Mouse (Mus musculus): ENCODE results near the gene Nadk.

The Nadk gene

GRCm38 (mm10) chr4:155573876-155574275 lies 11.7 kb downstream of the Nadk start:
- no peaks in the 10 kb centered on the region for H3K9me3 ChIP-seq (ENCODE audit: low read length)
- H3K4me3 ChIP-seq (replicated peaks; ENCODE audit: low read length): 0 out of 2 replicates have a peak overlapping the region, but pooled peaks have one; percentile 3
- TF ChIP-seq CTCF (conservative IDR thresholded peaks at IDR 0.05; ENCODE audit: low read length) (no peak), POU5F1 (IDR thresholded peaks at IDR 0.05; ENCODE audit: borderline replicate concordance, low read length) (no peak), NANOG (IDR thresholded peaks at IDR 0.05; ENCODE audit: borderline replicate concordance, low read length) (no peak)
- peaks cover 26% of the 10 kb centered on the region for H3K36me3 ChIP-seq (ENCODE audit: insufficient read depth, low read length)
- no peaks in the 10 kb centered on the region for H3K27me3 ChIP-seq (ENCODE audit: insufficient read depth, low read length)
- H3K4me1 ChIP-seq (replicated peaks; ENCODE audit: low read depth, low read length): peaks cover 74% of the 10 kb centered on the region

- Histone ChIP-seq H3K36me3 (ENCODE audit: insufficient read depth, low read length) (peaks cover 37% of the 10 kb centered on the region), H3K27me3 (ENCODE audit: insufficient read depth, low read length) (no peaks in the 10 kb centered on the region), H3K4me1 (replicated peaks; ENCODE audit: low read depth, low read length) (peaks cover 63% of the 10 kb centered on the region), H3K9me3 (ENCODE audit: low read length) (no peaks in the 10 kb centered on the region), H3K4me3 (replicated peaks; ENCODE audit: low read length) (no peak overlapping the region)
- TF ChIP-seq CTCF (conservative IDR thresholded peaks at IDR 0.05; ENCODE audit: low read length) (no peak), NANOG (IDR thresholded peaks at IDR 0.05; ENCODE audit: borderline replicate concordance, low read length) (no peak), POU5F1 (IDR thresholded peaks at IDR 0.05; ENCODE audit: borderline replicate concordance, low read length) (no peak)
Observed at GRCm38 (mm10) chr4:155574931-155575330, 12.8 kb downstream of the Nadk start.

- Histone ChIP-seq H3K4me1 (replicated peaks; ENCODE audit: low read depth, low read length) (peaks cover 58% of the 10 kb centered on the region), H3K4me3 (replicated peaks; ENCODE audit: low read length) (no peak overlapping the region), H3K36me3 (ENCODE audit: insufficient read depth, low read length) (peaks cover 42% of the 10 kb centered on the region), H3K9me3 (ENCODE audit: low read length) (no peaks in the 10 kb centered on the region), H3K27me3 (ENCODE audit: insufficient read depth, low read length) (no peaks in the 10 kb centered on the region)
- TF ChIP-seq NANOG (IDR thresholded peaks at IDR 0.05; ENCODE audit: borderline replicate concordance, low read length) (no peak), POU5F1 (IDR thresholded peaks at IDR 0.05; ENCODE audit: borderline replicate concordance, low read length) (no peak), CTCF (conservative IDR thresholded peaks at IDR 0.05; ENCODE audit: low read length) (no peak)
Observed at GRCm38 (mm10) chr4:155575521-155575920, 13.3 kb downstream of the Nadk start.

DNA sequence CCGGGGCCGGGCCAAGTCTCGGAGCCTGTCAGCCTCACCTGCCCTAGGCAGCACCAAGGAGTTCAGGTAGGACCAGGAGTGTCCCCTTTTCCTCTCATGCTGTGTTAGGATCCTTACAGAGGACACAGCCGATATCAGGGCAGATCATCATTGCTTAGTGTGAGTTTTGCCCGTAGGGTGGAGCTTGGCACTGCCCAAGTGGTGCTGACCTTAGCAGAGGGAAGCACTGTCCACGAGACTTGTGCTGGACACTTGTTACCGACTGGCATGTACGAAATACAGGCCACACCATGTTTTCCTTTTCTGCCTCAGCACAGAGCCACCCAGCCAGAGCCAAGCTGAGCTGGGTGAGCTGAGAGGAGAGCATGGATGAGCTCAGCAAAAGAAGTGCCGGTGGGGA lies 15.0 kb downstream of the Nadk start:
- Histone ChIP-seq H3K4me1 (replicated peaks; ENCODE audit: low read depth, low read length) (peaks cover 42% of the 10 kb centered on the region), H3K36me3 (ENCODE audit: insufficient read depth, low read length) (peaks cover 52% of the 10 kb centered on the region)
- no peak for TF ChIP-seq POU5F1 (IDR thresholded peaks at IDR 0.05; ENCODE audit: borderline replicate concordance, low read length)
- no peak for TF ChIP-seq CTCF (conservative IDR thresholded peaks at IDR 0.05; ENCODE audit: low read length)
- TF ChIP-seq NANOG (IDR thresholded peaks at IDR 0.05; ENCODE audit: borderline replicate concordance, low read length): no peak

DNA sequence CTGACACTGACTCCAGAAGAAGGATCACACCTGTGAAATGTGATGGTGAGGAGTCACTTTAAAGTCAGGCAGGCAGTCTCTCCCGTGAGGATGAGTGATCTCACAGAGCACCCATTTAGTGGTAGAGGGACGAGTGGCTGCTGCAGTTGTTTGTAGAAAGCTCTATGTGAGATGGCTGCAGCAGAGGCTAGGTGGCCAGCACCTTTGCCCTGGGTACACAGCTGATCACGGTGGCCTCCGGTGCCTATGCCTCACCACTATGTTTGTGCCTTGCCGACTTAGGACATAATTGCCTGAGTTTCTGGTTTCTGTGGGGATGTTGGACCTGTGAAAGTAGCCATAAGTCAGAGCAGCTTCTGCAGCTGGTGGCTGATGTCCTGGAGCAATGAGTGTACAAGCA lies 15.6 kb downstream of the Nadk start:
- TF ChIP-seq POU5F1 (IDR thresholded peaks at IDR 0.05; ENCODE audit: borderline replicate concordance, low read length) (no peak), CTCF (conservative IDR thresholded peaks at IDR 0.05; ENCODE audit: low read length) (no peak)
- Histone ChIP-seq H3K27me3 (ENCODE audit: insufficient read depth, low read length) (no peaks in the 10 kb centered on the region), H3K9me3 (ENCODE audit: low read length) (no peaks in the 10 kb centered on the region), H3K4me3 (replicated peaks; ENCODE audit: low read length) (no peak overlapping the region), H3K36me3 (ENCODE audit: insufficient read depth, low read length) (peaks cover 58% of the 10 kb centered on the region), H3K4me1 (replicated peaks; ENCODE audit: low read depth, low read length) (peaks cover 42% of the 10 kb centered on the region)

More for the DNA sequence above, 15.0 kb downstream of the Nadk start:
- H3K4me3 ChIP-seq (replicated peaks; ENCODE audit: low read length): no peak overlapping the region
- H3K9me3 ChIP-seq (ENCODE audit: low read length): no peaks in the 10 kb centered on the region
- no peaks in the 10 kb centered on the region for H3K27me3 ChIP-seq (ENCODE audit: insufficient read depth, low read length)

DNA sequence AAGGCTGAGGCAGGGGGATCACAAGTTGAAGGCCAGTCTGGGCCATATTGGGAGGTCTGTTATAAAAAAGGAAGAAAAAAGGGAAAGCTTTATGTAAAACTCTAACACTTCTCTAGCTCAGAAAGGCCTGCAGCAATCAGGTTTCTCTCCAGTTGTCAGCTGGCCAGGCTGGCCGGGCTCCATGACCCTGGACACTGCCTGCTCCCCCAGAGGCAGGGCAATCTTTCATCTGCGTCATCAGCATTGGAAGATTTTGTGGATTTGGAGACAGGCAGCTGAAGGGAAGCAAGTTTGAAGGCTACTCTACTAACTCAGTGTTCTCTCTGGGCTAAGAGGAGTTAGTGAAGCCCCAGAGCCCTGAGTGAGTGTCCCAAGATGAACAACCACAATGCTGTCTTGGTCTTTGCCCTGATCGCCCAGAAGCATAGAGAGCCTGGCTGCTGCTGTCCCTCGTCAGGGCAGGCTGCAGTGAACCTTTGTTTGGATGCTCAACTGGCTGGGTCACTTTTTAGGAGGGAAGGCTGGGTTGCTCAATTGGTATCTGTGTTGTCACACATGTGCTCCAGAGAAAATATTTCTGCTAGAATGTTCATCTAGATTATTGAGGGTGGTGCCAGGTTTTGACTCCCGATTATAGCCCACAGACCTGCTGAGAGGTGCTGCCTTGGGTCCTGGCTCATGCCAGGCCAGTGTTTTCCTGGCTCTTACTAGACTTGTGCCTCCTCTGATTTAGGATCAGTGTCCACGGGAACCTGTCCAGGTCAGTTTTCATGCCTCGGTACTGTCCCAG lies 16.4 kb downstream of the Nadk start:
- no peaks in the 10 kb centered on the region for H3K27me3 ChIP-seq (ENCODE audit: insufficient read depth, low read length)
- peaks cover 64% of the 10 kb centered on the region for H3K36me3 ChIP-seq (ENCODE audit: insufficient read depth, low read length)
- H3K4me3 ChIP-seq (replicated peaks; ENCODE audit: low read length): no peak overlapping the region
- H3K9me3 ChIP-seq (ENCODE audit: low read length): no peaks in the 10 kb centered on the region
- H3K4me1 ChIP-seq (replicated peaks; ENCODE audit: low read depth, low read length): peaks cover 37% of the 10 kb centered on the region
- TF ChIP-seq NANOG (IDR thresholded peaks at IDR 0.05; ENCODE audit: borderline replicate concordance, low read length) (no peak), POU5F1 (IDR thresholded peaks at IDR 0.05; ENCODE audit: borderline replicate concordance, low read length) (no peak), CTCF (conservative IDR thresholded peaks at IDR 0.05; ENCODE audit: low read length) (no peak)

DNA sequence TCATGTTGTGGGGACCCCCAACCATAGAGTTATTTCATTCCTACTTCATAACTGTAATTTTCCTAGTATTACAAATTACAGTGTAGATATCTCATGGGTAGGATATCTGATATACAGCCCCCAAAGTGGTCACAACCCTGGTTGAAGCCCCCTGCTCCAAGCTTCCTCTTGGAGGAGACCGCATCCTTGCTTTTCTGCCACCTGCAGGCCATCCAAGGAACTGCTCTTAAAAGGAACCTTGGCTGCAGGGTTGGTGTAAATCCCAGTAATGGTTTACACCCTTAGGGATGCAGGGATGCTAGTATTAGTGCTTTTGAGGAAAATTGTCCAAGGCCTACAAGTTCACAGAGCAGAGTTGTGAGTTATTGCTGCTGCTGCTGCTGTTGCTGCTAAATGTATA lies 18.2 kb downstream of the Nadk start:
- no peak overlapping the region for H3K4me3 ChIP-seq (replicated peaks; ENCODE audit: low read length)
- TF ChIP-seq CTCF (conservative IDR thresholded peaks at IDR 0.05; ENCODE audit: low read length) (peak; percentile 93), NANOG (IDR thresholded peaks at IDR 0.05; ENCODE audit: borderline replicate concordance, low read length) (no peak)

DNA sequence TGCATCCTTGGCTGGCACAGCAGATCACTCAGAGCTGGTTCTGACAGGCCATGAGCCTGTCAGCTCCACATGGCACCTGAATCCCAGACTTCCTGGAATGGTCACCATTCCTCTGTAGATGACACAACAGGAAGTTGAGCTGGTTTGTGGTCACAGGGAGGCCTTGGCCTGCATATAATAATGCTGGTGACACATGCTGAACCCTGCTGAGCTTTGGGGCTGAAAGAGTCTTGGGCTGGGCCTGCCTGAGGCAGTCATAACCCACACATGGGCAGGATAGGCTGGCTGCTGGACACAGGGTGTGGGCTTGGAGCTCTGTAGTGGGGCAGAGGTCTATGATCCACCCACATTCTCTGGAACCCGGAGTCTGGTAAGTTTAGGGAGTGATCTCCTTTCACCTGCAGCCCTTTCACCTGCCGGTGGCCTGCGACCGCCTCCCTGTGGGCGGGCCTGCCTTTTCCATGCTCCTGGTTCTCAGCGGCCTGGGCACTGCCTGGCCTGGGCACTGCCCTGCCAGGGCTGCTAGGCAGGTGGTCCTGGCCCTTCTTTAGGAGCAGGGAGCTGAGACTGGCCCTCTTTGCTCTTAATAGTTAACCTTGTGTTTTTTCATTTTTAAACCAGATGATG lies 20.2 kb downstream of the Nadk start:
- TF ChIP-seq NANOG (IDR thresholded peaks at IDR 0.05; ENCODE audit: borderline replicate concordance, low read length) (no peak), CTCF (conservative IDR thresholded peaks at IDR 0.05; ENCODE audit: low read length) (no peak), POU5F1 (IDR thresholded peaks at IDR 0.05; ENCODE audit: borderline replicate concordance, low read length) (no peak)
- H3K27me3 ChIP-seq (ENCODE audit: insufficient read depth, low read length): no peaks in the 10 kb centered on the region
- peaks cover 93% of the 10 kb centered on the region for H3K36me3 ChIP-seq (ENCODE audit: insufficient read depth, low read length)
- no peaks in the 10 kb centered on the region for H3K9me3 ChIP-seq (ENCODE audit: low read length)
- no peak overlapping the region for H3K4me3 ChIP-seq (replicated peaks; ENCODE audit: low read length)
- H3K4me1 ChIP-seq (replicated peaks; ENCODE audit: low read depth, low read length): peaks cover 4% of the 10 kb centered on the region; the same call in 1 of the 2 replicates

More for the DNA sequence above, 18.2 kb downstream of the Nadk start:
- no peaks in the 10 kb centered on the region for H3K9me3 ChIP-seq (ENCODE audit: low read length)
- H3K36me3 ChIP-seq (ENCODE audit: insufficient read depth, low read length): peaks cover 82% of the 10 kb centered on the region
- peaks cover 20% of the 10 kb centered on the region for H3K4me1 ChIP-seq (replicated peaks; ENCODE audit: low read depth, low read length)
- H3K27me3 ChIP-seq (ENCODE audit: insufficient read depth, low read length): no peaks in the 10 kb centered on the region

All from E14TG2a.4 (cell line).